Mouse (Mus musculus) natural killer cell, adult 2 months (primary cell): ENCODE measurements at regions not wholly inside any gene's neighbourhood (a gene's known extent, or its start where the extent isn't known, plus 50 kb on each side); places are given as distances from the start of the nearest gene placed in this dataset.

Experiments used
- DNase-seq, 2 experiments: peaks; one replicate each; pipeline ENCODE4 v3.0.0; 2022; ENCODE audit warnings: low spot score in 2 of 2

DNA sequence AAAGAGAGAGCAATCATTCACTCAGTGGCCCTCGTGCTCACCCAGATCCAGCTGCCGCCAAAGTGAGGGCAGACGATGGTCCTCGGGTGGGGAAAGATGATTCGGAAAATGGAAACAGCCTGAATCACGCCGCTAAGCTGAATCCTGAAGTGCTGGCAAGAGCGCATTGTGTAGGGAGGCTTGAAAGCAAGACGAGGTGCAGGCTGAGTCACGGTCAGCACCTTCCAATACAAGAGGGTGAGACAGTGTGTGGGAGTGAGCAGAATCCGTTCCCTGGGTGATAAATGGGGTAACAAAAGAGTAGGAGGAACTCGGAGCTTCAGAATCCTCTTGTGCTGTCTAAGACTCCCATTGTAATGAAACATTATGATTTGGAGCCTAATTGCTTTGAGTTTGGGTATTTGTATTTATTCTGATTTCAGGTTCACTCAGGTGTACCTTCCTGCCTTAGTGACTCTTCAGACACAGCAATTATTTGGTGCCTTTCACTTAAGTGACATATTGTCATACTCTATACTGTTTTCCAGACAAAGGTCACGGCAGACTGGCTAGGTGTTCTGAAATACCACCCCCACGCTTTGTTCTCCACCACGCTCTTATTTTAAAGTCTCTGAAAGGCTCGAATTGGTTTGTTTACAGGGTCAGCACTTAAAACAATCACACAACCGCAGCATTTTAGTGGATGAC is 70.0 kb downstream of the Mbip start:
- DNase-seq: no peak

- DNase-seq: no peak
Observed at GRCm38 (mm10) chr12:56265049-56265448, 80.6 kb downstream of the Mbip start.

- no peak for DNase-seq
Observed at GRCm38 (mm10) chr12:56261471-56261870, 84.2 kb downstream of the Mbip start.

DNA sequence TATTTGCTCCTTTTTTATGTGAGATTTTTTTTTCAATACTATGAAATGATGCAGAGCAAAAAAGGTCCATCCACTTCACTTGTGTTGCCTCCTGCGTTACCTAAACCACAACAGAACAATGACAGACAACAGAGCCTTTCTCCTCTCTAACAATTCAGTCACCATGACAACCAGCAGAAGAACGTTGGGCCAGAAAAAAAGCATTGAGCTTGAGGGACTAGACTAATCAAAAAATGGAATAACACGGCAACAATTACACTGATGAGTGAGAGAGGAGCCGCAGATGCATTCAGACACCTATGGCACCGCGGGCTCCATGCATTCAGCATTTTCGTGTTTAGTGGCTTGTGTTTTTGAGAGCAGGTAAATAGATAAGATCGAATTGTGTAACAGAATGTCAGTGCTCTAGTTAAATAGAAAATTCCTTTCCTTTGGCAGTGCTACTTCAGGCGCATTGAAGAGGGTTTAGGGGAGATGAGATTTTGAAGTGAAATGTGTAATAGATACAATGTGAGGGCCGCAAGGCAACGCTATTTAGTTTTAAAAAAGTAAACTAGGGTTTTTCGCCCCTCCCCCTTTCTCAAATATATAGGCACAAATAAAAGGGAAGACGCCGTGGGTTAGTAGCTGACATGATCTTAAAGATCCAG is 87.2 kb downstream of the Mbip start:
- no peak for DNase-seq

GRCm38 (mm10) chr12:56256243-56256881 is 89.3 kb downstream of the Mbip start:
- DNase-seq: no peak

GRCm38 (mm10) chr12:56252612-56253444 is 92.9 kb downstream of the Mbip start:
- no peak for DNase-seq

- DNase-seq: no peak
Observed at GRCm38 (mm10) chr12:56250262-56250661, 95.4 kb downstream of the Mbip start.

DNA sequence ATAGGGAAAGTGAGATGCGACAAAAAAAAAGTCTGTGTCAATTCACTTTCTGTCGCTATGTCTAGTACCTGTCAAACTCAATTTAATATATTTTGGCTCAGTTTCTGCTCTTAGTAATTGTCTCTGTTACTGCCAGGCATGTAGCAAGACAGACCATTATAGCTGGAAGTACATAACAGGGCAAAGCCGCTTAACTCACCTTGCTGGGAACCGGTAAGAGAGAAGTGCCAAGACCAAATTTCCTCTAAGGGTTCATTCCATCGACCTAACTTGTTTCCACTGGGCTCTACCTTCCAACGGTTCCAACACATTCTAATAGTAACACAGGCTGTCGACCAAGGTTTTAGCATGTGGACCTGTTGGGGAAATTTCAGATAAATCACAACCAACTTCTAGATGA is 99.3 kb downstream of the Mbip start:
- no peak for DNase-seq

DNA sequence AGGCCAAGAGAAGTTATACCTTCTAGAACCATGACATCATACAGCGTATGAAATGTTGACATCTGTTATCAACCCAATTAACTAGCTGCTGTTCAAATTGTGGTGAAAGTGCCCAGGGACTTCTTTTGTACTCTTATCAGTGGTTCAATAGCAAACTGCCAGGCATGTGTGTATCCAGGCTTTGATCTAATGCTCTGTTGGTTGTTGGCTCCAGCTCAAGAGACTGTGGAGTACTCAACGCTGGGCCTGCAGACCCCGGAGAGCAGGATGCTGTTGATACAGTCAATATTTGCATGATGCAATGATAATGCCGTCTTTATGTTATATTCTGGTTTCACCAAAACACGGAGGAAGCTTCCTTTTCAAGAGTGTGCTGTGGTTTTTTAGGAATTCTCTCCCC is 102.9 kb downstream of the Mbip start:
- no peak for DNase-seq

- no peak for DNase-seq
Observed at GRCm38 (mm10) chr12:56241735-56242134, 104.0 kb downstream of the Mbip start.

GRCm38 (mm10) chr12:56240206-56240605 is 105.5 kb downstream of the Mbip start:
- no peak for DNase-seq

GRCm38 (mm10) chr12:56234571-56234970 is 111.1 kb downstream of the Mbip start:
- DNase-seq: no peak

DNA sequence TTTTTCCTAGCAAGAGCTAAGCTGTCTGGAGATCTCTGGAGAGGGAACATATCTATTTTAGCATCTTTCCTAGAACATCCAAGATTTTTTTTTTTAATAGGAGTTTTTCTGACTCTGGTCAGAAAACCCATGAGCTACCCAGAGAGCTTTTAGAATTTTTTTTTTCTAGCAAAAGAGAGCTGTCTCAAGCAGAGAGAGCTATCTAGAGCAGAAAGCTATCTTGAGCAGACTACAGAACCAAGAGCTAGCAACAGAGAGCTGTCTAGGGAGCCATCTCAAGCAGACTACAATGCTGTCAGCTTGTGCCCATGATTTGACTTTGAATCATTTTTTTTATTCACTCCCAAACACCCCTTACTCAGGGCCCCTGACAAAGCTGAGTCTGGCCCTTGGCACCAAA is 112.5 kb downstream of the Mbip start:
- no peak for DNase-seq

GRCm38 (mm10) chr12:56224142-56224895 is 121.4 kb downstream of the Mbip start:
- no peak for DNase-seq

DNA sequence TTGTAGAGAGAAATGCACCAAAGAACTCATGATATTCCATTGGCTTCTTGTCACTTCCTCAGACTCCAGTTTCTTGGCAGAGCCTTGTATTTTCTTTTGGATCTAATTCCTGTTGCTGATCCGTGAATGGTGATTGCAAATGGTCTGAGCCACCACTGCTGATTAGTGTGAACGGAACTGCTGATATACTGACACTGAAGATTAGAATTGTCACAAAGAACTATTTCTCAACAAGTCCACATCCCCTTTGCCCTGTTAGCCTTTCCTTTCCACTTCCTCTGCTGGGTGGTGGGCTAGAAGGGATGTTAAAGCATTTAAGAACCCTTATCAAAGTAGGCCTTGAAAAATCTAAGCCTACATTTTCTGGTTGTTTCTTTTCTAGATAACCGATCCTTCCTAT is 152.2 kb downstream of the Mbip start:
- DNase-seq: no peak

GRCm38 (mm10) chr12:56189562-56189961 is 156.1 kb downstream of the Mbip start:
- no peak for DNase-seq

GRCm38 (mm10) chr12:56160736-56161135 is 185.0 kb downstream of the Mbip start:
- no peak for DNase-seq

GRCm38 (mm10) chr12:56144359-56144758 is 201.3 kb downstream of the Mbip start:
- no peak for DNase-seq

GRCm38 (mm10) chr12:56143789-56144188 is 201.9 kb downstream of the Mbip start:
- DNase-seq: no peak

DNA sequence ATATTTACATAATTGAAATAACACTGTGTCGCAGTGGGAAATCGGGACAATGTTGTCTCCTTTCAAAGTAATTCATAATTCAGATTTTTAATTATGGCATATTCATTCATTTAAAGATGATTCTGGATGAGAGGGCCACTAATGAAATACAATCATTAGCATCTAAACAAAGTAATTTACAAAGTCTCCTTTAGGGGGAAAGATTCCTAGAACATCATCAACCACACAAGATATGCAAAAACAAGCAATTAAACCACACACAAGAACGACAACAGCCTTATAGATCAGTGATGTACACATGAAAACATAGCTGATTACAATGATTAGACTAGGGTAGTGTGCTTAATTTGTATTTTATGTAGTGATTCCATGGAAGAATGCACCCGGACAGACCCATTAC is 231.2 kb downstream of the Mbip start:
- no peak for DNase-seq

DNA sequence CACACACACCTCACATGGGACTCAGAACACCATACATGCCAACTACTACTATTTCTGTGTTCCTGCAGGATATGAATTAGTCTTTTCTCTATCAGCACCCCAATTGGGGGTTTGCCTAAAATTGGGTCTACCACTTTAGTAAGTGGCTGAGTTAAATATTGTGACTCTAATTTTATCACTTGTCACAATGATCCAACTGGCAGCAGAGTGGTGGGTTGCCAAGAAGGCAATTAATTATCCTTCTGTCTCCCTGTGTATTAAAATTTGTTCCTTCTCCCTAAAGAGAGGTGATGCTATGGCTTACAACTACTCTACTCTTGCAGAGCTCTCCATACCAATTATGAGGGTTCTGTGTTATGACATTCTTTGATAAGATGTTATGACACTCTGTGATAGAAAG is 245.3 kb downstream of the Brms1l start:
- no peak for DNase-seq

GRCm38 (mm10) chr12:56064183-56064582 is 228.1 kb downstream of the Brms1l start:
- DNase-seq: no peak
